Mouse (Mus musculus): ENCODE data around the gene Ripor3. TPM values are rescaled to one million over a fixed set of nuclear protein-coding genes. Genes with fewer than 3 reads are reported as not detected.

Ripor3 gene
- polyA plus RNA-seq, 1 experiment from 2014 or later, result 1.1 TPM

GRCm38 (mm10) chr2:167987640-167988039 lies 22.8 kb downstream of the Ripor3 start:
- ATAC-seq (no peak), DNase-seq (ENCODE audit: low spot score) (peak; percentile 19)
- 50% methylated on average over 12 of the region's 12 CpGs for WGBS
- H3K4me1 ChIP-seq (ENCODE audit: insufficient read depth, low read depth, low read length), result peaks cover 11% of the 10 kb centered on the region
- no peak overlapping the region for H3K9ac ChIP-seq (replicated peaks; ENCODE audit: low read depth)
- H3K27me3 ChIP-seq (replicated peaks; ENCODE audit: insufficient read depth, low read length), result no peaks in the 10 kb centered on the region
- TF ChIP-seq EP300 (IDR thresholded peaks at IDR 0.05) (no peak), CTCF (IDR thresholded peaks at IDR 0.05) (no peak)
- H3K9me3 ChIP-seq (ENCODE audit: low read length), result no peaks in the 10 kb centered on the region
- H3K4me3 ChIP-seq (ENCODE audit: low read depth, low read length), result no peak overlapping the region
- H3K4me2 ChIP-seq (replicated peaks; ENCODE audit: low read depth, low read length), result no peak overlapping the region
- H3K36me3 ChIP-seq (ENCODE audit: insufficient read depth, low read length), result no peaks in the 10 kb centered on the region
- no peak overlapping the region for H3K27ac ChIP-seq (ENCODE audit: low read length)

DNA sequence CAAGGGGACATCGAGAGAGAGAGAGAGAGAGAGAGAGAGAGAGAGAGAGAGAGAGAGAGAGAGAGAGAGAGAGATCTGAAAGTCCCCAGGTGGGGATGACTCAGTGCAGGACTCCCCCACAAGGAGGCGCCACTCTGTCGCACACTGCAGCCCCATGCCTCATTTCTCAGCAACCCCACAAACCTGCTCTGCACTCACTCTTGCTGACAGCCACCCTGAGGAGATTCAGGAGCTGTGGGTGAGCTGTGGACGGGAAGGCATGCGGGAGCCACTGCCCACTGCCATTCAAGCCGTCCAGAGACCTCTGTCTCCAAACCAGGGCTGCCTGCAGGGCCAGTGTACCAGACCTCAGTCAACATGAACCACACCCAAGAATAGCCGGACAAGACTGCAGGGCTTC lies 23.7 kb downstream of the Ripor3 start:
- Histone ChIP-seq H3K9ac (replicated peaks; ENCODE audit: low read depth) (no peak overlapping the region), H3K4me1 (ENCODE audit: insufficient read depth, low read depth, low read length) (peaks cover 11% of the 10 kb centered on the region), H3K4me2 (replicated peaks; ENCODE audit: low read depth, low read length) (no peak overlapping the region), H3K4me3 (ENCODE audit: low read depth, low read length) (no peak overlapping the region), H3K27me3 (replicated peaks; ENCODE audit: insufficient read depth, low read length) (no peaks in the 10 kb centered on the region), H3K27ac (ENCODE audit: low read length) (no peak overlapping the region), H3K36me3 (ENCODE audit: insufficient read depth, low read length) (no peaks in the 10 kb centered on the region), H3K9me3 (ENCODE audit: low read length) (no peaks in the 10 kb centered on the region)
- ATAC-seq, result peak; percentile 15; the same call in 1 of the 2 replicates
- TF ChIP-seq EP300 (IDR thresholded peaks at IDR 0.05) (no peak), CTCF (IDR thresholded peaks at IDR 0.05) (peak; percentile 78)
- WGBS, result 11% methylated on average over 6 of the region's 7 CpGs
- DNase-seq (ENCODE audit: low spot score), result peak; percentile 64

DNA sequence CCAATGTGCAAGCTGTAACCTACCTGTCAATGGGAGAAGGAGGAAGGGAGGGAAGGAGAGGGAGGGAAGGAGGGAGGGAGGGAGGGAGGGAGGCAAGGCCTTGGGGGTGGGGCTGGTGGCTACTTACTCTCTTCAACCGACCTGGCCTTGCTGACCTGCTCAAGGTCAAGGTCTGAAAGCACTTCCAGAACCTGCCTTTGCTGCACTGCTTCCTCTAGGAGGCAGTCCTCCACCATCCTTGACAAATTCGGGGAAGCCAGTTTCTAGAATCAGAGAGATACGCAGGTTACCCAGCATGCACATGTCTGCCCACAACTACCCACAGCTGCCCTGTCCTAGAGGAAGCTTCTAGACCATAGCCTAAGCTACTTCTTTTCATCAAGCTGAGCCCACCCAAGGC lies 25.5 kb downstream of the Ripor3 start:
- H3K9me3 ChIP-seq (ENCODE audit: low read length), result no peaks in the 10 kb centered on the region
- H3K36me3 ChIP-seq (ENCODE audit: insufficient read depth, low read length), result 0 out of 2 replicates have a peak, but pooled peaks cover 2% of the 10 kb centered on the region
- DNase-seq (ENCODE audit: low spot score) (peak; percentile 6), ATAC-seq (no peak)
- H3K4me1 ChIP-seq (ENCODE audit: insufficient read depth, low read depth, low read length), result peaks cover 11% of the 10 kb centered on the region
- TF ChIP-seq EP300 (IDR thresholded peaks at IDR 0.05) (no peak), CTCF (IDR thresholded peaks at IDR 0.05) (peak; percentile 44)
- WGBS, result 40% methylated on average over 3 of the region's 3 CpGs
- no peaks in the 10 kb centered on the region for H3K27me3 ChIP-seq (replicated peaks; ENCODE audit: insufficient read depth, low read length)
- H3K9ac ChIP-seq (replicated peaks; ENCODE audit: low read depth), result no peak overlapping the region
- H3K4me3 ChIP-seq (ENCODE audit: low read depth, low read length), result no peak overlapping the region
- no peak overlapping the region for H3K27ac ChIP-seq (ENCODE audit: low read length)
- H3K4me2 ChIP-seq (replicated peaks; ENCODE audit: low read depth, low read length), result no peak overlapping the region

GRCm38 (mm10) chr2:167984371-167984770 lies 26.0 kb downstream of the Ripor3 start:
- no peak for ATAC-seq

DNA sequence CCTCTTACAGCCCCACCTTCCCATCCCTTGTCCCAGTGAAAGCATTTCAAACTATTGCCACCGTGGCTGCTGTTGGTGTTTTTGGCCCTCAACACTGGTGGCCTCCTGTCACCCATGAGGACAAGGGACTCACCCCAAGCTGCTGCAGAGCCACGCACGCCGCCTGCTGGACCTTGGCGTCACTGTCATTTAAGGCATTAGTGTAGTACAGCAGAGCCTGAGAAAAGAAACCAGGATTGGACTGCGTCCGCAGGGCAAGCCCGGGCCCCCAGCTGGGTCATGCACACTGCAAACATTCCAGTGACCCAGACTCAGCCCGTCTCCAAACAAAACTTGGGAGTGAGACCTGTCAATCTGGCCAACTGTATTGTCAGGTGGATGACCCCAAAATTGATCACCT lies 27.8 kb downstream of the Ripor3 start:
- WGBS, result 43% methylated on average over 9 of the region's 9 CpGs
- Histone ChIP-seq H3K4me1 (ENCODE audit: insufficient read depth, low read depth, low read length) (peaks cover 10% of the 10 kb centered on the region), H3K4me2 (replicated peaks; ENCODE audit: low read depth, low read length) (no peak overlapping the region), H3K9me3 (ENCODE audit: low read length) (no peaks in the 10 kb centered on the region), H3K9ac (replicated peaks; ENCODE audit: low read depth) (no peak overlapping the region), H3K4me3 (ENCODE audit: low read depth, low read length) (no peak overlapping the region), H3K27ac (ENCODE audit: low read length) (no peak overlapping the region), H3K27me3 (replicated peaks; ENCODE audit: insufficient read depth, low read length) (no peaks in the 10 kb centered on the region), H3K36me3 (ENCODE audit: insufficient read depth, low read length) (peaks cover 11% of the 10 kb centered on the region; the same call in 1 of the 2 replicates)
- peak; percentile 58 for DNase-seq (ENCODE audit: low spot score)
- no peak for TF ChIP-seq EP300 (IDR thresholded peaks at IDR 0.05)
- TF ChIP-seq CTCF (IDR thresholded peaks at IDR 0.05), result peak; percentile 83
- ATAC-seq, result peak; percentile 17; the same call in 1 of the 2 replicates

More at GRCm38 (mm10) chr2:167984371-167984770, 26.0 kb downstream of the Ripor3 start:
- Histone ChIP-seq H3K36me3 (ENCODE audit: insufficient read depth, low read length) (0 out of 2 replicates have a peak, but pooled peaks cover 7% of the 10 kb centered on the region), H3K4me2 (replicated peaks; ENCODE audit: low read depth, low read length) (no peak overlapping the region), H3K9me3 (ENCODE audit: low read length) (no peaks in the 10 kb centered on the region), H3K4me1 (ENCODE audit: insufficient read depth, low read depth, low read length) (peaks cover 7% of the 10 kb centered on the region), H3K27me3 (replicated peaks; ENCODE audit: insufficient read depth, low read length) (no peaks in the 10 kb centered on the region), H3K27ac (ENCODE audit: low read length) (no peak overlapping the region), H3K4me3 (ENCODE audit: low read depth, low read length) (no peak overlapping the region), H3K9ac (replicated peaks; ENCODE audit: low read depth) (no peak overlapping the region)
- 77% methylated on average over 5 of the region's 5 CpGs for WGBS
- TF ChIP-seq EP300 (IDR thresholded peaks at IDR 0.05), result no peak
- no peak for TF ChIP-seq CTCF (IDR thresholded peaks at IDR 0.05)
- no peak for DNase-seq (ENCODE audit: low spot score)

DNA sequence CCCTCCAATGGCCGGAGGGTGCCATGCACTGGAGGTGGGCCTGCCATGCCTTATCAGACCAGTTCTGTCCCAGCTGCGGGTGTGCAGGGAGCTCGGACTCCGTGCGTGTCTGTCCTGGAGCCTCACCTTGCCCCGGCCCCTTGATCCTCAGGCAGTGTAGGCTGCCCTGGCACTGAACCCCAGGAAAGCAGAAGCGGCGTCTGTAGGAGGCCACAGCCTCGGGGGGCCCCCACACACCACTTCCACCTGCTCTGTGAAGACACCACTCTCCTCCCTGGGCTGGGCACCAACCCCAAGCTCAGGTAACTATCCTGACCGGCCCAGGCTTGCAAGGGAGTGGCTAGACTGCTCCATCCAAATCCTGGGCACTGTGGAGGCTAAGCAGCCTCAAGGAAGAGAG lies 30.0 kb downstream of the Ripor3 start:
- Histone ChIP-seq H3K4me3 (ENCODE audit: low read depth, low read length) (no peak overlapping the region), H3K9me3 (ENCODE audit: low read length) (no peaks in the 10 kb centered on the region), H3K9ac (replicated peaks; ENCODE audit: low read depth) (no peak overlapping the region), H3K4me1 (ENCODE audit: insufficient read depth, low read depth, low read length) (peaks cover 7% of the 10 kb centered on the region), H3K27ac (ENCODE audit: low read length) (no peak overlapping the region), H3K27me3 (replicated peaks; ENCODE audit: insufficient read depth, low read length) (no peaks in the 10 kb centered on the region), H3K4me2 (replicated peaks; ENCODE audit: low read depth, low read length) (no peak overlapping the region), H3K36me3 (ENCODE audit: insufficient read depth, low read length) (peaks cover 31% of the 10 kb centered on the region)
- no peak for ATAC-seq
- TF ChIP-seq EP300 (IDR thresholded peaks at IDR 0.05), result no peak
- no peak for TF ChIP-seq CTCF (IDR thresholded peaks at IDR 0.05)
- DNase-seq (ENCODE audit: low spot score), result no peak
- 73% methylated on average over 10 of the region's 10 CpGs for WGBS

DNA sequence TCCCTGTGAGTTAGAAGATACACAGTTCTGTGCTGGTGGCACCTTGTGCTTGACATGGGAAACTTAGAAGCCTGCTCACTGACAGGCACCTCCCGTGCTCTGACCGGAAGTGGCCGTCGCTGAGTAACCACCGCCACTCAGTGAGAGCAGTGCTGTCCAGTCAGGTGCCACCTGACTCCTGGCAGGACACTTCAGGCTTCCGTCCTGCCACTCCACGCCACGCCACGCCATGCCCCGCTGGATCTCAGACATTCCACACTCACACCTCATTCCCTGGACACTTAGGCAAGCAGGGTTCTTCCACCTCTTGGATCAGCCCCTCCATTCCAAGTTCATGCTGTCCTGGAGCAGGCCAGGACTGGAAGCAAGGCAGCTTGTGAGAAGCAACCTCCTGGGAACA lies 32.1 kb downstream of the Ripor3 start:
- peak; percentile 80 for ATAC-seq
- H3K9ac ChIP-seq (replicated peaks; ENCODE audit: low read depth), result no peak overlapping the region
- H3K4me3 ChIP-seq (ENCODE audit: low read depth, low read length), result no peak overlapping the region
- no peaks in the 10 kb centered on the region for H3K9me3 ChIP-seq (ENCODE audit: low read length)
- peaks cover 49% of the 10 kb centered on the region for H3K36me3 ChIP-seq (ENCODE audit: insufficient read depth, low read length)
- WGBS, result 47% methylated on average over 10 of the region's 10 CpGs
- no peak overlapping the region for H3K4me2 ChIP-seq (replicated peaks; ENCODE audit: low read depth, low read length)
- H3K27ac ChIP-seq (ENCODE audit: low read length), result peak overlapping the region; percentile 72
- DNase-seq (ENCODE audit: low spot score), result peak; percentile 76
- H3K27me3 ChIP-seq (replicated peaks; ENCODE audit: insufficient read depth, low read length), result no peaks in the 10 kb centered on the region
- H3K4me1 ChIP-seq (ENCODE audit: insufficient read depth, low read depth, low read length), result peaks cover 8% of the 10 kb centered on the region
- TF ChIP-seq EP300 (IDR thresholded peaks at IDR 0.05), result no peak
- TF ChIP-seq CTCF (IDR thresholded peaks at IDR 0.05), result no peak

Measured in lung, postnatal 0 days (tissue).